Mouse (Mus musculus): ENCODE results near the gene Phyhd1.

Phyhd1 gene

DNA sequence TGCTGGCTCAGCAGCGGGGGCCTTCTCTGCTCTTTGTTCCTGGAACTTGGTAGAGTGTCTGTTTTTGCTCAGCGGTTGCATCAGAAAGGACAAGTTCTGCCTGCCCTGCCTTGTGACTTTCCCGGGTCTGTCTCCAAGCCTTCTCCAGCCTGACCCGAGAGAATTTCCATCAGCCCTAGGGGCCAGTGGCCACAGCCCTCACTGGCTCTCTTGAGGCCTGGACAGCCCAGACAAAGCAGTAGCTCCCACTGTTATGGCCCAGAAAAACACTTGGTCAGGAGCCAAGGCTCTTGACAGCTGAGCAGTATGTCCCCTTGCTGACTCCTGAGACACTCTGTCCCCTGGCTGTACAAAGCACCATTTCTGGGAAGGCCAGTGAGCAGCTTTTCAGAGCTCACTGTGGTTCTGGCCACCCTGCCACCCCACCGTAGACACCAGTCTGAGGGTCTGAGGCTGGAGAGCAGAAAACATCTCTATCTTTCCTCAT lies at the start of gene Phyhd1:
TSS of gene Phyhd1 (plus strand) at position 437 of the 487 bp plus-strand sequence.
- no peak for DNase-seq

GRCm38 (mm10) chr2:30216293-30216692 lies 49.7 kb upstream of the Phyhd1 start:
- no peak for DNase-seq

DNA sequence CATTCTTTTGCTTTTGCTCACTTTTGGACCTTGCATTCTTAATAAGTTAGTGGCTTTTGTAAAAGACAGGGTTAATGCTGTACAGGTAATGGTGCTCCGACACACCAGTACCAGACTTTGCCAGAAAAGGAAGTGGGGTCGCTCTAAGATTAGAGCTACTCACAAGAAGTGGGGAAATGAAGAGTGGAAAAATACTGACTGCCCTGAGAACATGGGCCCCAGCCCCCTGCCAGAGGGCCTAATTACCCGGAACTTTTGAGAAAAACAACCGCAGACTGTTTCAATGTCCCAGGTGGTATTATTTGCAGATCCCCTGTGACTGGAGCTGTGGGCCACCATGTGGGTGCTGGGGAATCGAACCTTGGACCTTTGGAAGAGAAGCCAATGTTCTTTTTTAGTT lies 30.4 kb upstream of the Phyhd1 start:
- DNase-seq = no peak

- DNase-seq = no peak
Observed at GRCm38 (mm10) chr2:30236426-30237198, 29.4 kb upstream of the Phyhd1 start.

DNA sequence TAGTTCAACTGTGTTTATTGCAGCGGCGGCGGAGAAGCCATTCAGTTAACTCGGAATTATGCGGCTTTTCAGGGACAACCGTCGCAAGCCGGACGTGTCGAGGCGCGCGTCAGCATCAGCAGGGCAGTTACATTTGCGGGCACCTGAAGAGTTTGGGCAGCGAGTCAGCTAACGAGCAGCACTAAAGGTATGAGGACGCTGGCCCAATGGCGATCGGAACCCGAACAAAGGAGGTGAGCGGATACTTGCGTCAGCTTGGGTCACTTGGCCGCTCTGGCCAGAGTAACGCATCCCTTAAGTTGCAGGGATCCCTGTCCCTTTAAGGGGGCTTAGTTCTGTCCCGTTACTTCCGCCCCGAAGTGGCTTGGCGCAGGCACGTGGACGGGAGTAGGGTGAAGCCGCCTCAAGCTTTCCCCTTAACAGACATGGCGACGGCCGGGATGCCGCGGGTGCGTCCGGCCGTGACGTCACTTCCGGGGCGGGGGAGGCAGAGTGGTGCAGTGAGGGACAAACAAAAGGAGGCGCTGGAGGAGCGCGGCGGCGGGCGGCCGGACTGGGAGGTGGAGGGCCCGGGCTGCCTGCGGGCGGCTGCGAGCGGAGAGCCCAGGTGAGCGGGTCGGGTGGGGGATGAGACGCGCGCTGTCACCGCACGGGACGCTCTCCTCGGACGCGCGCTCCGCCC lies 28.7 kb upstream of the Phyhd1 start, which contains the start of gene Lrrc8a:
TSS of gene Lrrc8a (plus strand) at position 517 of the 682 bp plus-strand sequence.
- peak; percentile 100 for DNase-seq

- DNase-seq = peak; percentile 76
Observed at GRCm38 (mm10) chr2:30237881-30238280, 28.1 kb upstream of the Phyhd1 start.

GRCm38 (mm10) chr2:30238906-30239465 lies 27.0 kb upstream of the Phyhd1 start:
- DNase-seq = no peak

GRCm38 (mm10) chr2:30239777-30240176 lies 26.2 kb upstream of the Phyhd1 start:
- DNase-seq = no peak

GRCm38 (mm10) chr2:30240267-30240666 lies 25.7 kb upstream of the Phyhd1 start, which contains the start of gene Gm28035:
Gene Gm28035, plus strand, starts transcription at chr2:30240567.
- DNase-seq = no peak

- DNase-seq = no peak
Observed at GRCm38 (mm10) chr2:30242509-30242908, 23.5 kb upstream of the Phyhd1 start.

- no peak for DNase-seq
Observed at GRCm38 (mm10) chr2:30243391-30243790, 22.6 kb upstream of the Phyhd1 start.

DNA sequence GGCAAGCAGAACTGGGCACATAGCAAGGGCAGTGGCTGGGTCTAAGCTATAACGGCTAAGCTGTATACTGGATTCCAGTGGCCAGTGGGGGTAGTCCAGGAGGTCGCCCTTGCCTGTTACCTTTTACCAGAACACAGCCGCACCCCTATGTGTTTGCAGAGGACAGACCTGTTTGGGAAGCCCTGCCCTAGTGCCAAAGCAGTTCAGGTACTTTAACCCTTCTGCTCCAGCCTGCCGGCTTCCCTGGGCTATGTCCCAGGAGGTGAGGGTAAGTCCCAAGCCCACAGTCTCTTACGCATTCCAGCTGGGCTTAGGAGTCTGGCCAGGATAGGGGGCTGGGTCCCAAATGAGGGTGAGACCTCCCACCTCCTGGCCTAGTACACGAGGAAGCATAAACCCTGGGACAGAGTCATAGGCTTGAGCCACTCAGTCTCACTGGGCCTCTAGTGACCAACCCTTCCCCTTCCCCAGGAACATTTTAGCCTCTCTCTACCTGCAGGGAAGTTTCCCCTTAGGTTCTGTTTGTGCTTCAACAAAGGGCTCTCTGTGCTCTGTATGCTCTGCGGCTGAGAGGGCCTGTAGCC lies 21.3 kb upstream of the Phyhd1 start:
- no peak for DNase-seq

DNA sequence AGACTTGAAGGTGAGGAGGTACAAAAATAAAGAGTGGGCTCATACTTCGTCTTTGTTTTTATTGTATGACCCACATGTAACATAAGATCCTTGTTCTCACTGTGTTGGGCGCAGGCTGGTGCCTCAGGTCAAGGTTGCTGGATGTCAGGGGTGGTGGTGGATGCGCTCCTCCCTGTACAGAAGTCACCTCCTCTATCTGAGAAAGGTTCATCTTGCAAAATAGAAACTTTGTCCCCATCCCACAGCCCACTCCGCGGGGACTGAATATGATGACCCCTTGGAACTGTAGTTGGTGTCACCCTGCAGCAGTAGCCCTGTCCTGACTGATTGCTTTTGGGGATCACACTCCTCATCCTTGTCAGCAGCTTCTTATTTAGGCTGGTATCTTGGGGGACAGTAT lies 19.0 kb upstream of the Phyhd1 start:
- no peak for DNase-seq

GRCm38 (mm10) chr2:30247681-30248080 lies 18.3 kb upstream of the Phyhd1 start:
- DNase-seq = no peak

- no peak for DNase-seq
Observed at GRCm38 (mm10) chr2:30249182-30249581, 16.8 kb upstream of the Phyhd1 start.

DNA sequence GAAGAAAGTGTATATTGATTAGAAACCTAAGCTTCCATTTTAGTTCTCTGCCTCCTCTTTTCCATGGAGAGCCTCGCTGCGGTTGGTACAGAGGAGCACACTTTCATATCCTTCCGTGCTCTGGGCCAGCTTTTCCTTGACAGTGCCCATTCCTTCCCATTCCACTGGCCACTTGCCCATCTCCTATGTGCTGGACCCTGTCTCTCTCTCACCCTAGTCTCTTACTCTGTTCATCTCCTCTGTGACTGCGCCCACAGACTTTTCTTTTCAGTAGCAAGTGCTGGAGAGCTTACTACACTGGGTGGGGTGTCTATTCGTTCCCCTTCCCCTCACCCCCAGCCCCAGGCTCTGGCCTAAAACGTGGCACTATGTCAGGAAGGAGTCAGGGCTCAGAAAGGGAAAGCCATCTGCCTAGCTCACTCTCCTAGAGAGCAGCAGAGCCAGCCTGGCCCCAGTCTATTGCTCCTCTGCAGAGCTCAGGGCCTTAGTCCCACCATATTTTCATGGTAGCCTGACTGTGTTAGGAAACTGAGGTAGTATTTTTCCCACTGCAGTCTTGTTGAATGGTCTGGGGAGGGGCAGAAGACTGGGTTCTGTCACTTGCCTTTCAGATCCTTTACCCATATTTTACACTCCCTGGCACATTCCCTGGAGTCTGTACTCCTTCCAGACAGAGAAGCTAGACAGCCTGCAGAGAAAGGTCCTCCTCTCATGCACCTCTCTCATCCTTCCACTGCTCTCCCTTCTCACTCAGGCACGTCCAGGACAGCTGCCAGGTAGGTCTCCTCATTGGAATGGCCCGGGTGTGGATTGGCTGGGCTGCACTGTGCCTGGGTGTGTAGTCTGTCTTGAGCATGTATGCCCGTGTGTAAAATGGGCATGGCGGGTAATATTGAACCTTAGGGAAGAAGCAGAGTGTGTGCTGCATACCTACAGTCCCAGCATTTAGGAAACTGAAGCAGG lies 15.6 kb upstream of the Phyhd1 start:
- DNase-seq = no peak

DNA sequence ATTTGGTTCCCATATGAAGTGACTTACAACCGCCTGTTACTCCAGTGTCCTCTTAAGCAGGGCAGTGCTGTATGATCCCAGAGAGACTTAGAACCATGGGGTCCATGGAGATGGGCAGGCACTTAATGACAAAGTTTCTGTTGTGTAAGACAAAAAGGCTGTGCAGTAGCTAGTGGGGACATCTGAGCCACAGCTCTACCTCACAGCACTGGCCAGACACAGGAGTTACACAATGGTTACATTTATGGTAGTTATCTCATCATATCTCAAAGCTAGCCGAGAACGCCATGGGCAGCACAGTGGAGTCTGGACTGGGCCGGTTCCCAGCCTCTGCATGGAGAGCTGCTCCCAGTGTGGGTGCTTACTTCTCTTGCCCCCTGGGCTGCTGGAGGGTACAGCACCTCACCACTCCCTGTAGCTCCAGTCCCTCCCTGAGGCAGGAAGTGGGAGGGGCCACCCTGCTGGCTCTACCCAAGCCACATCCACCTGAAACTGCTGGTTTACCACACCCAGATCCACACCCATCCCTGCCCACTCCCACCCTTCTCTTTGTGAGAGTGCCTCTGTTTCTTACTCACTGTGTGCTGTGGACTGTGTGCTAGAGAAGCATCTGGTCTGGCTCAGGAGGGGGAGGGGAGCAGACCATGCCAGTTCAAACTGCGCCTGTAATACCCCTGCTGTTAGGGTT lies 14.4 kb upstream of the Phyhd1 start:
- DNase-seq = peak; percentile 86

DNA sequence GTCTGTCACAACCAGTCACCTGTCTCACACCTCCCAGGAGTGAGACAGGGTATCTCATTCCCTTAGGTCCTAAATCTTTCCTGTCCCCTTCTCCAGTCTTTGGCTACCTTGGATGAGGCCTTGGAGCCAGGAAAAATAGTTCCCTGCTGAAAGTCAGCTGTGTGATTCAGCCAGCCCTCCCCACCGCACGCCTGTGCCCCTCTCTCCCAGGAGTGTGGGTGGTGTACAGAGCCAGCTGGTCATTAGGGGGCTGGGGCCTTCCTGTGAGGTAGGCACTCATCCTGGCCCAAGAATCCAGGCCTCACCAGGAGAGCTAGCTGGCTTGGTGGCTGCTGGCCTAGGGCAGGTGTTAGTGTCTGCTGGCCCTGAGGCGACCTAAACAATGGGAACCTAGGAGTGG lies 13.5 kb upstream of the Phyhd1 start:
- DNase-seq = no peak

DNA sequence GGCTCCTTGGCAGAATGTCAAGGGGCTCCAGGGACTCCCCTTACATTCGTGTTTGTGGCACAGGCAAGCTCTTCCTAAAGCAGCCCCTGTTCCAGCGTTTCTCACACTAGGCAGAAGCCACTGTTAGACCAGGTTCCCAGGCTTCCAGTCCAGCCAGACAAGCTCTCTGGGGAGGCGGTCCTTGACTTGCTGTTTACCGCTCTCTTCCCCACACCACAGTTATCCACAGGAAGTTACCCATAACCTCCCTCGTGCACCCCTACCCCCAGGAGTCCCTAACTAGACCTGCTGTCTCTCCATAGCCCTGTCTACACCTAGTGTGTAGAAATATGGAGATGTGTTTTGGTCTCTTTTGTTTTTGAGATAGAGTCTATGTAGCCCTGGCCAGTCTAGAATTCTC lies 12.2 kb upstream of the Phyhd1 start:
- DNase-seq = peak; percentile 30

GRCm38 (mm10) chr2:30255631-30256395 lies 10.2 kb upstream of the Phyhd1 start:
- DNase-seq = no peak
